In genomic region chr6:7062819-7063218, GRCm38 (mm10) we compare ENCODE assay signal across 16 mouse cellular contexts.
"Had no signal": no experiment of that assay in that cellular context is flagged by ENCODE, and none has a peak within 500 bp of the region (broad histone marks: within the 10 kb centered on the region; RNA-seq: fewer than 3 reads in every experiment).

No protein-coding gene starts in this region.

- H3K4me1 ChIP-seq: midbrain, embryonic 13.5 days; midbrain, embryonic 15.5 days; neural tube, embryonic 12.5 days; stomach, embryonic 15.5 days had no signal

- H3K4me3 ChIP-seq: midbrain, embryonic 13.5 days; midbrain, embryonic 15.5 days; myocyte; neural tube, embryonic 12.5 days; stomach, embryonic 15.5 days had no signal

- H3K27ac ChIP-seq: liver, embryonic 14.5 days; midbrain, embryonic 13.5 days; midbrain, embryonic 15.5 days; neural tube, embryonic 12.5 days; stomach, embryonic 15.5 days; stomach, postnatal 0 days had no signal

- H3K9ac ChIP-seq: liver, embryonic 14.5 days; lung, embryonic 14.5 days; midbrain, embryonic 13.5 days; midbrain, embryonic 15.5 days; neural tube, embryonic 12.5 days; stomach, embryonic 15.5 days had no signal

- DNase-seq: lung, adult 18-20 months; lung, embryonic 14.5 days; lung, postnatal 10 days; lung, postnatal 4 days; right cerebral cortex, postnatal 14 days; thymus, adult 2 months; thymus, postnatal 25 days; thymus, postnatal 4 days had no signal

- H3K36me3 ChIP-seq: midbrain, embryonic 13.5 days; midbrain, embryonic 15.5 days; neural tube, embryonic 12.5 days; stomach, embryonic 15.5 days had no signal

- H3K4me2 ChIP-seq: lung, embryonic 14.5 days; midbrain, embryonic 11.5 days; midbrain, embryonic 13.5 days; midbrain, embryonic 15.5 days; neural tube, embryonic 12.5 days; stomach, embryonic 15.5 days had no signal

- H3K9me3 ChIP-seq: midbrain, embryonic 13.5 days; midbrain, embryonic 15.5 days; neural tube, embryonic 12.5 days; stomach, embryonic 15.5 days had no signal

- H3K27me3 ChIP-seq: midbrain, embryonic 13.5 days; midbrain, embryonic 15.5 days; neural tube, embryonic 12.5 days; stomach, embryonic 15.5 days had no signal

- ATAC-seq: midbrain, embryonic 13.5 days; midbrain, embryonic 15.5 days had no signal
